Mouse (Mus musculus) neural tube, embryonic 12.5 days (tissue): ENCODE results near the gene Atcay. TPM values are rescaled to one million over a fixed set of nuclear protein-coding genes. Genes with fewer than 3 reads are reported as not detected.
"Not testable (repeated sequence)": the region's sequence is repeated elsewhere in the genome, so short reads cannot be mapped to it uniquely, and the experiment has no call there.

Experiments used
- ATAC-seq: fragments of 200-750 bp; cut with Nextera tagmentation; 2 replicates; pipeline ENCODE4 v1.8.0; 2017; ENCODE audit warnings: low read depth, mild to moderate bottlenecking, moderate TSS enrichment, moderate library complexity; ENCODE audit not compliant: low FRiP score
- H3K27ac ChIP-seq: fragments of 300-500 bp; sonication (generic); 2 replicates; pipeline ENCODE4 v1.5.1; 2016
- H3K27me3 ChIP-seq: fragments of 300-500 bp; sonication (generic); replicated peaks from 2 replicates; pipeline ENCODE4 v1.6.1; 2016; ENCODE audit warnings: mild to moderate bottlenecking
- H3K36me3 ChIP-seq: fragments of 300-500 bp; sonication (generic); 2 replicates; pipeline ENCODE4 v1.6.1; 2016; ENCODE audit warnings: mild to moderate bottlenecking
- H3K4me1 ChIP-seq: fragments of 300-500 bp; sonication (generic); 2 replicates; pipeline ENCODE4 v1.6.1; 2016
- H3K4me2 ChIP-seq: fragments of 300-500 bp; sonication (generic); replicated peaks from 2 replicates; pipeline ENCODE4 v1.6.1; 2016; ENCODE audit warnings: mild to moderate bottlenecking
- H3K4me3 ChIP-seq: fragments of 300-500 bp; sonication (generic); 2 replicates; pipeline ENCODE4 v1.5.1; 2016
- H3K9ac ChIP-seq: fragments of 300-500 bp; sonication (generic); 2 replicates; pipeline ENCODE4 v1.6.1; 2016; ENCODE audit warnings: mild to moderate bottlenecking
- H3K9me3 ChIP-seq: fragments of 300-500 bp; sonication (generic); 2 replicates; pipeline ENCODE4 v1.6.1; 2016; ENCODE audit warnings: mild to moderate bottlenecking
- whole genome bisulfite sequencing: fragments of 180-500 bp; shearing (Covaris S2); methylation state at CpG from one replicate; pipeline ENCODE4 v1.1.7; 2016; 5-methylcytosine and 5-hydroxymethylcytosine counted together
- polyA plus RNA-seq: library from polyadenylated mRNA; unstranded; fragments of >200 nt; fragmentation: Nextera tagmentation; extraction: Ambion mirVana; gene quantifications from 2 replicates; pipeline ENCODE4 v1.2.1, GENCODE M21; 2016

Atcay gene
- polyA plus RNA-seq, 1 experiment from 2014 or later: 34.0 TPM

GRCm38 (mm10) chr10:81236471-81237268, 6.0 kb upstream of the Atcay start:
- H3K36me3 ChIP-seq: no peaks in the 10 kb centered on the region
- no peak overlapping the region for H3K4me3 ChIP-seq
- H3K9me3 ChIP-seq: no peaks in the 10 kb centered on the region
- no peak overlapping the region for H3K27ac ChIP-seq
- no peak overlapping the region for H3K9ac ChIP-seq
- H3K4me1 ChIP-seq: peaks cover 14% of the 10 kb centered on the region
- no peak for ATAC-seq
- no peak overlapping the region for H3K4me2 ChIP-seq
- H3K27me3 ChIP-seq: peaks cover 37% of the 10 kb centered on the region
- WGBS: 85% methylated on average over 12 of the region's 12 CpGs

- 85% methylated on average over 6 of the region's 6 CpGs for WGBS
- Histone ChIP-seq H3K27me3 (peaks cover 26% of the 10 kb centered on the region), H3K27ac (no peak overlapping the region), H3K9me3 (no peaks in the 10 kb centered on the region), H3K4me1 (peaks cover 23% of the 10 kb centered on the region), H3K4me2 (peak overlapping the region; percentile 86), H3K9ac (no peak overlapping the region), H3K36me3 (no peaks in the 10 kb centered on the region), H3K4me3 (no peak overlapping the region)
- no peak for ATAC-seq
These were observed 3.6 kb upstream of the Atcay start for GRCm38 (mm10) chr10:81234206-81234605.

GRCm38 (mm10) chr10:81233226-81233585, 2.6 kb upstream of the Atcay start:
- Histone ChIP-seq H3K27me3 (peaks cover 20% of the 10 kb centered on the region; the same call in 1 of the 2 replicates), H3K36me3 (no peaks in the 10 kb centered on the region), H3K4me1 (peaks cover 28% of the 10 kb centered on the region), H3K4me2 (peak overlapping the region; percentile 86), H3K4me3 (peak overlapping the region; percentile 79), H3K27ac (no peak overlapping the region), H3K9me3 (no peaks in the 10 kb centered on the region), H3K9ac (peak overlapping the region; percentile 84)
- under 1% methylated on average over 28 of the region's 28 CpGs for WGBS
- ATAC-seq: peak; percentile 53

- 9% methylated on average over 29 of the region's 29 CpGs for WGBS
- Histone ChIP-seq H3K9ac (peak within 1 kb of the TSS; percentile 84), H3K36me3 (no peaks in the 10 kb centered on the region), H3K9me3 (no peaks in the 10 kb centered on the region), H3K27ac (no peak within 1 kb of the TSS), H3K4me2 (peak within 1 kb of the TSS; percentile 86), H3K4me1 (peaks cover 30% of the 10 kb centered on the region), H3K27me3 (peaks cover 15% of the 10 kb centered on the region; the same call in 1 of the 2 replicates), H3K4me3 (peak within 1 kb of the TSS; percentile 79)
- ATAC-seq: peak; percentile 65
These were observed 2.1 kb upstream of the Atcay start, which contains the start of gene Zfr2 for GRCm38 (mm10) chr10:81232580-81233225. Gene Zfr2, plus strand, starts transcription at chr10:81233155.

GRCm38 (mm10) chr10:81231436-81231835, 803 bp upstream of the Atcay start:
- no peak overlapping the region for H3K9ac ChIP-seq
- no peak for ATAC-seq
- no peaks in the 10 kb centered on the region for H3K9me3 ChIP-seq
- no peaks in the 10 kb centered on the region for H3K36me3 ChIP-seq
- H3K27ac ChIP-seq: no peak overlapping the region
- H3K4me2 ChIP-seq: peak overlapping the region; percentile 66
- WGBS: 50% methylated on average over 7 of the region's 7 CpGs
- H3K4me1 ChIP-seq: peaks cover 30% of the 10 kb centered on the region
- H3K4me3 ChIP-seq: no peak overlapping the region
- H3K27me3 ChIP-seq: peaks cover 12% of the 10 kb centered on the region; the same call in 1 of the 2 replicates

- H3K4me2 ChIP-seq: peak overlapping the region; percentile 66
- WGBS: 11% methylated on average over 20 of the region's 20 CpGs
- peak overlapping the region; percentile 28; the same call in 1 of the 2 replicates for H3K27ac ChIP-seq
- 0 out of 2 replicates have a peak, but pooled peaks have one; percentile 13 for ATAC-seq
- H3K9ac ChIP-seq: peak overlapping the region; percentile 75
- H3K27me3 ChIP-seq: peaks cover 10% of the 10 kb centered on the region; the same call in 1 of the 2 replicates
- H3K4me3 ChIP-seq: peak overlapping the region; percentile 55
- peaks cover 30% of the 10 kb centered on the region for H3K4me1 ChIP-seq
- no peaks in the 10 kb centered on the region for H3K9me3 ChIP-seq
- H3K36me3 ChIP-seq: no peaks in the 10 kb centered on the region
These were observed 747 bp downstream of the Atcay start for GRCm38 (mm10) chr10:81229735-81230437.

- not testable (repeated sequence) for H3K4me2 ChIP-seq, ATAC-seq, H3K4me1 ChIP-seq, H3K9me3 ChIP-seq, H3K9ac ChIP-seq, H3K27me3 ChIP-seq, H3K4me3 ChIP-seq, H3K27ac ChIP-seq
- WGBS: 61% methylated on average over 2 of the region's 2 CpGs
- peaks cover 33% of the 10 kb centered on the region; the same call in 1 of the 2 replicates for H3K36me3 ChIP-seq
These were observed 6.9 kb downstream of the Atcay start for GRCm38 (mm10) chr10:81223731-81224130.

- 88% methylated on average over 5 of the region's 5 CpGs for WGBS
- Histone ChIP-seq H3K4me1 (no peaks in the 10 kb centered on the region), H3K36me3 (peaks cover 48% of the 10 kb centered on the region)
These were observed 9.1 kb downstream of the Atcay start for GRCm38 (mm10) chr10:81221402-81222015.

GRCm38 (mm10) chr10:81217964-81218363, 12.7 kb downstream of the Atcay start:
- WGBS: 40% methylated on average over 7 of the region's 7 CpGs
- H3K27me3 ChIP-seq: no peaks in the 10 kb centered on the region
- no peak overlapping the region for H3K4me3 ChIP-seq
- H3K9me3 ChIP-seq: no peaks in the 10 kb centered on the region
- H3K4me1 ChIP-seq: no peaks in the 10 kb centered on the region
- no peak overlapping the region for H3K4me2 ChIP-seq
- peaks cover 65% of the 10 kb centered on the region for H3K36me3 ChIP-seq
- no peak overlapping the region for H3K27ac ChIP-seq
- no peak for ATAC-seq
- no peak overlapping the region for H3K9ac ChIP-seq

More at GRCm38 (mm10) chr10:81221402-81222015, 9.1 kb downstream of the Atcay start:
- Histone ChIP-seq H3K27ac (no peak overlapping the region), H3K4me3 (no peak overlapping the region), H3K27me3 (no peaks in the 10 kb centered on the region), H3K9ac (no peak overlapping the region), H3K9me3 (no peaks in the 10 kb centered on the region), H3K4me2 (no peak overlapping the region)
- ATAC-seq: no peak

GRCm38 (mm10) chr10:81217267-81217666, 13.4 kb downstream of the Atcay start:
- not testable (repeated sequence) for H3K4me3 ChIP-seq, H3K27ac ChIP-seq, H3K4me2 ChIP-seq, H3K9ac ChIP-seq, ATAC-seq, H3K27me3 ChIP-seq, H3K4me1 ChIP-seq, H3K9me3 ChIP-seq
- 32% methylated on average over 1 of the region's 1 CpGs for WGBS
- peaks cover 71% of the 10 kb centered on the region for H3K36me3 ChIP-seq

- H3K9me3 ChIP-seq: peaks cover 7% of the 10 kb centered on the region; the same call in 1 of the 2 replicates
- ATAC-seq: no peak
- H3K27ac ChIP-seq: no peak overlapping the region
- H3K36me3 ChIP-seq: peaks cover 72% of the 10 kb centered on the region
- H3K27me3 ChIP-seq: no peaks in the 10 kb centered on the region
- no peak overlapping the region for H3K4me3 ChIP-seq
- no peaks in the 10 kb centered on the region for H3K4me1 ChIP-seq
- WGBS: 88% methylated on average over 6 of the region's 6 CpGs
- H3K4me2 ChIP-seq: no peak overlapping the region
- no peak overlapping the region for H3K9ac ChIP-seq
These were observed 13.8 kb downstream of the Atcay start for GRCm38 (mm10) chr10:81216810-81217209.
